Mouse (Mus musculus) heart, embryonic 13.5 days (tissue): ENCODE results near the gene Olfr1391. TPM values are rescaled to one million over a fixed set of nuclear protein-coding genes. Genes with fewer than 3 reads are reported as not detected.
"Not testable (repeated sequence)": the region's sequence is repeated elsewhere in the genome, so short reads cannot be mapped to it uniquely, and the experiment has no call there.

ENCODE experiments used
- ATAC-seq: fragments of 200-750 bp; cut with Nextera tagmentation; 2 replicates; pipeline ENCODE4 v1.8.0; 2017; ENCODE audit warnings: moderate TSS enrichment; ENCODE audit not compliant: insufficient number of reproducible peaks, low FRiP score, low TSS enrichment; ENCODE audit errors: extremely low read depth
- H3K27ac ChIP-seq: fragments of 300-500 bp; sonication (generic); replicated peaks from 2 replicates; pipeline ENCODE4 v1.5.1; 2015; ENCODE audit warnings: moderate library complexity, mild to moderate bottlenecking, inconsistent platforms
- H3K27me3 ChIP-seq: fragments of 300-500 bp; sonication (generic); replicated peaks from 2 replicates; pipeline ENCODE4 v1.6.1; 2015; ENCODE audit warnings: mild to moderate bottlenecking, inconsistent platforms
- H3K36me3 ChIP-seq: fragments of 300-500 bp; sonication (generic); 2 replicates; pipeline ENCODE4 v1.6.1; 2015; ENCODE audit warnings: mild to moderate bottlenecking, inconsistent platforms
- H3K4me1 ChIP-seq: fragments of 300-500 bp; sonication (generic); 2 replicates; pipeline ENCODE4 v1.6.1; 2015; ENCODE audit warnings: inconsistent platforms
- H3K4me2 ChIP-seq: fragments of 300-500 bp; sonication (generic); 2 replicates; pipeline ENCODE4 v1.6.1; 2015; ENCODE audit warnings: inconsistent platforms, mild to moderate bottlenecking, moderate library complexity
- H3K4me3 ChIP-seq: fragments of 300-500 bp; sonication (generic); 2 replicates; pipeline ENCODE4 v1.5.1; 2015; ENCODE audit warnings: moderate library complexity, mild to moderate bottlenecking, inconsistent platforms
- H3K9ac ChIP-seq: fragments of 300-500 bp; sonication (generic); 2 replicates; pipeline ENCODE4 v1.6.1; 2015; ENCODE audit warnings: inconsistent platforms, mild to moderate bottlenecking, moderate library complexity
- H3K9me3 ChIP-seq: fragments of 300-500 bp; sonication (generic); 2 replicates; pipeline ENCODE4 v1.6.1; 2016; ENCODE audit warnings: inconsistent platforms
- WGBS: fragments of 180-500 bp; shearing (Covaris S2); methylation state at CpG from one replicate; pipeline ENCODE4 v1.1.7; 2015; ENCODE audit warnings: mixed read lengths; 5-methylcytosine and 5-hydroxymethylcytosine counted together
- polyA plus RNA-seq: library from polyadenylated mRNA; unstranded; fragments of >200 nt; fragmentation: Nextera tagmentation; extraction: Ambion mirVana; gene quantifications from 2 replicates; pipeline ENCODE4 v1.2.1, GENCODE M21; 2015

The Olfr1391 gene
- polyA plus RNA-seq, result not detected in 2 replicates

DNA sequence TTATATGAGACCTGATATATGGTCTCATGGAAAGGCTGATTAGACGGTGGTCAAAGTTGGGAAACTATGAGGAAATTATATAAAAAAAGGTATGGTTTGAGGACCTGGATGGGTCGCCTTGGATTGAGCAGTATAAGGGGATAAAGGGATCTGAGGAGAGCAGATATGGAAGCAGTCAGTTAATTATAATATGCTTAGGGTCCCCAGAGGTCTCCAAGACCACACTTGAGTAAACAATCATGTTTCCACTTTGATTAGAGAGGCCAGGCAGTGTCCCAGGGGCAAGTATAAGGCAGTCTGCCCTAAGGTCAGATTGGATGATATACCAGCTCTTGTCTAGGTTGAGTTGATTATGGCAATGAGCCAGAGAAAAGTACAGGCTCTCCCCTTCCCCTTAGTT lies at the start of gene Olfr1391:
Gene Olfr1391, plus strand, starts transcription at position 301 of the 400 bp plus-strand sequence.
- Histone ChIP-seq H3K4me1 (no peaks in the 10 kb centered on the region), H3K27ac (no peak within 1 kb of the TSS), H3K4me2 (no peak within 1 kb of the TSS), H3K9me3 (no peaks in the 10 kb centered on the region), H3K4me3 (no peak within 1 kb of the TSS), H3K36me3 (no peaks in the 10 kb centered on the region), H3K9ac (no peak within 1 kb of the TSS), H3K27me3 (no peaks in the 10 kb centered on the region)
- ATAC-seq, result no peak
- 60% methylated on average over 2 of the region's 2 CpGs for WGBS

- 60% methylated on average over 11 of the region's 11 CpGs for WGBS
Measured at GRCm38 (mm10) chr11:49273834-49274519, 48.6 kb upstream of the Olfr1391 start.

GRCm38 (mm10) chr11:49278222-49278621 lies 44.3 kb upstream of the Olfr1391 start, which contains the start of gene Olfr1393:
Gene Olfr1393 (plus strand): TSS chr11:49278304.
- H3K9ac ChIP-seq, result no peak within 1 kb of the TSS
- 75% methylated on average over 3 of the region's 3 CpGs for WGBS
- no peaks in the 10 kb centered on the region for H3K9me3 ChIP-seq
- H3K27me3 ChIP-seq, result no peaks in the 10 kb centered on the region
- ATAC-seq, result no peak
- H3K4me1 ChIP-seq, result no peaks in the 10 kb centered on the region
- H3K36me3 ChIP-seq, result no peaks in the 10 kb centered on the region
- H3K4me2 ChIP-seq, result no peak within 1 kb of the TSS
- no peak within 1 kb of the TSS for H3K27ac ChIP-seq
- H3K4me3 ChIP-seq, result no peak within 1 kb of the TSS

More at GRCm38 (mm10) chr11:49273834-49274519, 48.6 kb upstream of the Olfr1391 start:
- H3K27ac ChIP-seq, result no peak overlapping the region
- no peaks in the 10 kb centered on the region for H3K4me1 ChIP-seq
- no peaks in the 10 kb centered on the region for H3K36me3 ChIP-seq
- H3K27me3 ChIP-seq, result no peaks in the 10 kb centered on the region
- H3K4me3 ChIP-seq, result no peak overlapping the region
- ATAC-seq, result no peak
- H3K4me2 ChIP-seq, result no peak overlapping the region
- H3K9me3 ChIP-seq, result no peaks in the 10 kb centered on the region
- no peak overlapping the region for H3K9ac ChIP-seq

DNA sequence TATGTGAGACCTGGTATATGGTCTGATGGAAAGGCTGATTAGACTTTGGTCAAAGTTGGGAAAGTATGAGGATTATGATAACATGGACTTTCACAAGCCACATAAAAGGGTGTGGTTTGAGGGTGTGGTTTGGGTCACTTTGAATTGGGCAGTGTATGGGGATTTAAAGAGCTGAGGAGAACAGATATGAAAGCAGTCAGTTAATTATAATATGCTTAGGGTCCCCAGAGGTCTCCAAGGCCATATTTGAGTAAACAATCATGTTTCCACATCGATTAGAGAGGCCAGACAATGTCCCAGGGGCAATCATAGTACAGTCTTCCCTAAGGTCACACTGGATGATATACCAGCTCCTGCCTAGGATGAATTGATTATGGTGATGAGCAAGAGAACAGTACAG lies 37.6 kb upstream of the Olfr1391 start, which contains the start of gene Olfr1392:
Gene Olfr1392, plus strand, starts transcription at position 301 of the 400 bp plus-strand sequence.
- not testable (repeated sequence) for H3K4me1 ChIP-seq, H3K9ac ChIP-seq, H3K27me3 ChIP-seq, ATAC-seq, H3K4me2 ChIP-seq, H3K9me3 ChIP-seq, H3K4me3 ChIP-seq, H3K36me3 ChIP-seq, H3K27ac ChIP-seq
- 70% methylated on average over 1 of the region's 1 CpGs for WGBS

GRCm38 (mm10) chr11:49287251-49287650 lies 35.3 kb upstream of the Olfr1391 start:
- Histone ChIP-seq H3K9ac (no peak overlapping the region), H3K4me1 (no peaks in the 10 kb centered on the region), H3K27me3 (no peaks in the 10 kb centered on the region), H3K4me3 (no peak overlapping the region), H3K4me2 (no peak overlapping the region), H3K27ac (no peak overlapping the region), H3K36me3 (no peaks in the 10 kb centered on the region), H3K9me3 (no peaks in the 10 kb centered on the region)
- WGBS, result 53% methylated on average over 2 of the region's 2 CpGs
- no peak for ATAC-seq

DNA sequence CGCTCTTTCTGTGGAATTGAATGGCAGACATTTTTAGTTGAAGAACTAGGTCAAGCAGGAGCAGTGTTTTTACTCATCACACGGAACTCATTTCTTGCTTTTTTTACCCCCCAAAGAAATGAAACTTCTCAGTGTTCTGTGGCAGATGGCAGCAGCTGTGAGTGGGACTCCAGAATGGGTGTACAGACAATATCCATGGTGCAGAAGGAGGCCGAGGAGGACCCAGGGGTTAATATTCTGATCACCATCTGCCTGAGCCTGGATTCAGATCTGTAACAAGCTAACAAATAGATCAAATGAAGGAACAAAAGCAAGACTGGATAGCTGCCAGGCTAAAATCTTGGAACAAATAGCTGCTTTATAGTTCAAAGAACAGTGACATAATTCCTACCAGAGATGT lies 29.8 kb upstream of the Olfr1391 start:
- Histone ChIP-seq H3K9ac (no peak overlapping the region), H3K4me3 (no peak overlapping the region), H3K36me3 (no peaks in the 10 kb centered on the region), H3K4me2 (no peak overlapping the region), H3K4me1 (no peaks in the 10 kb centered on the region), H3K9me3 (no peaks in the 10 kb centered on the region), H3K27ac (no peak overlapping the region), H3K27me3 (no peaks in the 10 kb centered on the region)
- no peak for ATAC-seq
- 78% methylated on average over 3 of the region's 3 CpGs for WGBS

GRCm38 (mm10) chr11:49304441-49304840 lies 18.1 kb upstream of the Olfr1391 start, which contains the start of gene Olfr10:
Gene Olfr10 (plus strand): TSS chr11:49304741.
- no peaks in the 10 kb centered on the region for H3K4me1 ChIP-seq
- no peaks in the 10 kb centered on the region for H3K27me3 ChIP-seq
- H3K4me3 ChIP-seq, result no peak within 1 kb of the TSS
- H3K4me2 ChIP-seq, result no peak within 1 kb of the TSS
- no peak within 1 kb of the TSS for H3K27ac ChIP-seq
- ATAC-seq, result no peak
- H3K36me3 ChIP-seq, result no peaks in the 10 kb centered on the region
- H3K9me3 ChIP-seq, result no peaks in the 10 kb centered on the region
- no peak within 1 kb of the TSS for H3K9ac ChIP-seq

GRCm38 (mm10) chr11:49308547-49308946 lies 14.0 kb upstream of the Olfr1391 start:
- H3K27ac ChIP-seq, H3K4me2 ChIP-seq, ATAC-seq, H3K9ac ChIP-seq, H3K36me3 ChIP-seq, H3K4me3 ChIP-seq, H3K27me3 ChIP-seq, H3K9me3 ChIP-seq, H3K4me1 ChIP-seq: not testable (repeated sequence)
- 75% methylated on average over 5 of the region's 5 CpGs for WGBS

- Histone ChIP-seq H3K4me1 (no peaks in the 10 kb centered on the region), H3K27ac (no peak overlapping the region), H3K9ac (no peak overlapping the region), H3K36me3 (no peaks in the 10 kb centered on the region), H3K9me3 (no peaks in the 10 kb centered on the region), H3K27me3 (no peaks in the 10 kb centered on the region), H3K4me3 (no peak overlapping the region), H3K4me2 (no peak overlapping the region)
- no peak for ATAC-seq
- 73% methylated on average over 3 of the region's 3 CpGs for WGBS
Measured at GRCm38 (mm10) chr11:49326726-49327125, 4.2 kb downstream of the Olfr1391 start.

- H3K27me3 ChIP-seq, result no peaks in the 10 kb centered on the region
- no peak overlapping the region for H3K4me2 ChIP-seq
- no peak overlapping the region for H3K9ac ChIP-seq
- H3K36me3 ChIP-seq, result no peaks in the 10 kb centered on the region
- no peaks in the 10 kb centered on the region for H3K9me3 ChIP-seq
- H3K4me3 ChIP-seq, result no peak overlapping the region
- no peak overlapping the region for H3K27ac ChIP-seq
- 62% methylated on average over 1 of the region's 1 CpGs for WGBS
- no peak for ATAC-seq
- H3K4me1 ChIP-seq, result no peaks in the 10 kb centered on the region
Measured at GRCm38 (mm10) chr11:49329686-49330085, 7.1 kb downstream of the Olfr1391 start.

GRCm38 (mm10) chr11:49334888-49335287 lies 12.3 kb downstream of the Olfr1391 start, which contains the start of gene Olfr1390:
Gene Olfr1390 (plus strand): TSS chr11:49335188.
- Histone ChIP-seq H3K36me3 (no peaks in the 10 kb centered on the region), H3K4me2 (no peak within 1 kb of the TSS), H3K9ac (no peak within 1 kb of the TSS), H3K9me3 (no peaks in the 10 kb centered on the region), H3K27ac (no peak within 1 kb of the TSS), H3K4me1 (no peaks in the 10 kb centered on the region), H3K4me3 (no peak within 1 kb of the TSS), H3K27me3 (no peaks in the 10 kb centered on the region)
- WGBS, result 71% methylated on average over 1 of the region's 1 CpGs
- ATAC-seq, result no peak
